Mouse (Mus musculus) cerebellum, adult 2 months (tissue): ENCODE measurements around the gene Derl3.

Source experiments
- CTCF ChIP-seq: fragments of 200-500 bp; IDR thresholded peaks from 2 replicates; pipeline ENCODE4 v1.5.1; 2011; ENCODE audit warnings: low read depth, mild to moderate bottlenecking, control low read depth, low read length, moderate library complexity, borderline replicate concordance; ENCODE audit not compliant: insufficient read depth
- POLR2A ChIP-seq: fragments of 200-500 bp; IDR thresholded peaks from 2 replicates; pipeline ENCODE4 v1.6.1; 2011; ENCODE audit warnings: low read length, control low read depth, borderline replicate concordance; ENCODE audit not compliant: insufficient read depth

GRCm38 (mm10) chr10:75859107-75859746, 34.0 kb upstream of the Derl3 start:
- TF ChIP-seq POLR2A (no peak), CTCF (no peak)
